In the genomic region with DNA sequence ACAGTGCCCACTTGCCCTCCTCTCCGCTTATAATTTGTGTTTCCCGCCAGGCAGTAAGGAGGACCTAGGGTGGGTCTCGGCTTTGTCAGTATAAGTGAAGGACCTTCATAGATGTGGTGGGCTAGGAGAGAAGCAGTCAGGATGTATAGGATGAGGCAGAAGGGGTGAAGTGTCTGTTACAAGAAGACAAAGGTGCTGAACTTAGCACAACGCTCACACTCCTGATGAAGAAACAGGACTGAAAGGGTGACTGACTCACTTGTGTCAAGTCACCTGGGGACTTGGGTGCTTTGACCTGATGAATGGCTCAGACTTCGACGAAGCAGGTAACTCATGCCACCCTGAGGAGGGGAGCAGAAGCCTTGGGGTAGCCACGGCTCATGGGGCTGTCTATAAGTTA, we compare ENCODE assay signal across 34 mouse cellular contexts.
"Had no signal": no experiment of that assay in that cellular context is flagged by ENCODE, and none has a peak within 500 bp of the region (broad histone marks: within the 10 kb centered on the region; RNA-seq: fewer than 3 reads in every experiment).

No protein-coding gene starts in this region.

- H3K4me2 ChIP-seq: heart, embryonic 11.5 days; heart, embryonic 13.5 days; heart, embryonic 15.5 days; hindbrain, embryonic 12.5 days; hindbrain, embryonic 13.5 days; hindbrain, embryonic 15.5 days; intestine, embryonic 15.5 days; kidney, embryonic 15.5 days had no signal

- H3K27me3 ChIP-seq: heart, embryonic 13.5 days; heart, embryonic 15.5 days; hindbrain, embryonic 12.5 days; hindbrain, embryonic 13.5 days; hindbrain, embryonic 15.5 days; intestine, embryonic 15.5 days; kidney, embryonic 15.5 days had no signal

- DNase-seq: heart, postnatal 10 days; heart, postnatal 14 days; heart, postnatal 36 days; heart, postnatal 4 days; kidney, adult 11 months; kidney, adult 18-20 months; kidney, adult 2 months; kidney, adult 8-10 months; kidney, adult 9 months; kidney, postnatal 10 days; kidney, postnatal 14 days; kidney, postnatal 25 days; kidney, postnatal 36 days; kidney, postnatal 4 days; layer of hippocampus, adult 9-11 months; layer of hippocampus, postnatal 36 days had no signal

- H3K36me3 ChIP-seq: heart, embryonic 10.5 days; heart, embryonic 13.5 days; heart, embryonic 15.5 days; hindbrain, embryonic 10.5 days; hindbrain, embryonic 12.5 days; hindbrain, embryonic 13.5 days; hindbrain, embryonic 15.5 days; intestine, embryonic 15.5 days; kidney, embryonic 15.5 days had no signal

- H3K9me3 ChIP-seq: heart, embryonic 10.5 days; heart, embryonic 13.5 days; heart, embryonic 15.5 days; hindbrain, embryonic 10.5 days; hindbrain, embryonic 12.5 days; hindbrain, embryonic 13.5 days; hindbrain, embryonic 15.5 days; intestine, embryonic 15.5 days; kidney, embryonic 15.5 days had no signal

- ATAC-seq: hindbrain, embryonic 16.5 days; hindbrain, postnatal 0 days; inflammation-experienced regulatory T-cells, adult 6 months; intestine, embryonic 15.5 days; intestine, embryonic 16.5 days; intestine, postnatal 0 days had no signal

- H3K4me3 ChIP-seq: heart, embryonic 10.5 days; heart, embryonic 13.5 days; heart, embryonic 15.5 days; hindbrain, embryonic 10.5 days; hindbrain, embryonic 12.5 days; hindbrain, embryonic 13.5 days; hindbrain, embryonic 15.5 days; intestine, embryonic 15.5 days; kidney, embryonic 15.5 days; layer of hippocampus, adult 2 months had no signal

- H3K27ac ChIP-seq: hindbrain, embryonic 12.5 days; hindbrain, embryonic 14.5 days; intestine, embryonic 15.5 days; kidney, embryonic 15.5 days; kidney, postnatal 0 days had no signal

- H3K9ac ChIP-seq: heart, embryonic 15.5 days; hindbrain, embryonic 12.5 days; hindbrain, embryonic 14.5 days; hindbrain, embryonic 15.5 days; intestine, embryonic 15.5 days; kidney, embryonic 15.5 days had no signal
